24 mouse cellular contexts compared by ENCODE assay signal in the genomic region with DNA sequence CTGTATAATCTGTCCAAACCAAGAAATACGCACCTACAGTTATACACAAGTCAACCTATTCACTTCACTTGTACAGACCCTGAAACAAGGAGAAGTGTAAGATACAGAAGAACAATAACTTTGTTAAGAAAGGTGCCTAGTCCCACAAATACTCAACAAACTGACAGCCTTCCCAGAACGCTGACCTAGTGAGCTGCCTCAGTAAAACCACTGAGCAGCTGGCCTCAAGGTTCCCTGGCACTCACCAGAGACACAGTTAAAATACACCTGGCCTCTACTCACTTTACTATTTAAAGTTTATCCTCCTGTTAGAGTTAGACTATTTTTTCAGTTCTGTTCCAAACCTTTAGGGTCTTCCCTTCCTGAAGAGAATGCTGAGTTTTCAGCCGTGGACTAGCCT.
"Had no signal": no experiment of that assay in that cellular context is flagged by ENCODE, and none has a peak within 500 bp of the region (broad histone marks: within the 10 kb centered on the region; RNA-seq: fewer than 3 reads in every experiment).

No protein-coding gene starts in this region.

- H3K4me3 ChIP-seq: heart, embryonic 13.5 days; heart, embryonic 15.5 days; hindbrain, embryonic 13.5 days; hindbrain, embryonic 15.5 days; kidney, embryonic 15.5 days; limb, embryonic 13.5 days; limb, embryonic 15.5 days; liver, embryonic 12.5 days had no signal

- H3K27me3 ChIP-seq: heart, embryonic 13.5 days; heart, embryonic 15.5 days; hindbrain, embryonic 13.5 days; hindbrain, embryonic 15.5 days; kidney, embryonic 15.5 days; limb, embryonic 13.5 days; limb, embryonic 15.5 days; liver, embryonic 12.5 days had no signal

- H3K9ac ChIP-seq: heart, embryonic 13.5 days; heart, embryonic 15.5 days; hindbrain, embryonic 13.5 days; hindbrain, embryonic 15.5 days; kidney, embryonic 15.5 days; limb, embryonic 13.5 days; limb, embryonic 15.5 days; liver, embryonic 12.5 days; liver, embryonic 14.5 days had no signal

- H3K9me3 ChIP-seq: heart, embryonic 13.5 days; heart, embryonic 15.5 days; hindbrain, embryonic 13.5 days; hindbrain, embryonic 15.5 days; kidney, embryonic 15.5 days; limb, embryonic 13.5 days; limb, embryonic 15.5 days; liver, embryonic 12.5 days had no signal

- DNase-seq: gastrocnemius, postnatal 25 days; heart, adult 18-20 months; heart, postnatal 14 days; heart, postnatal 36 days; kidney, adult 11 months; kidney, adult 2 months; kidney, adult 9 months; kidney, postnatal 14 days; kidney, postnatal 36 days; layer of hippocampus, adult 9-11 months; layer of hippocampus, postnatal 36 days; left cerebral cortex, postnatal 4 days had no signal

- H3K4me1 ChIP-seq: liver, embryonic 12.5 days had no signal

- H3K4me2 ChIP-seq: heart, embryonic 13.5 days; heart, embryonic 15.5 days; hindbrain, embryonic 13.5 days; hindbrain, embryonic 15.5 days; kidney, embryonic 15.5 days; limb, embryonic 13.5 days; limb, embryonic 15.5 days; liver, embryonic 12.5 days had no signal

- ATAC-seq: hindbrain, postnatal 0 days; intestine, embryonic 16.5 days; liver, embryonic 12.5 days had no signal

- H3K27ac ChIP-seq: heart, embryonic 13.5 days; heart, embryonic 15.5 days; hindbrain, embryonic 13.5 days; hindbrain, embryonic 15.5 days; hindbrain, postnatal 0 days; kidney, embryonic 15.5 days; kidney, postnatal 0 days; limb, embryonic 13.5 days; limb, embryonic 15.5 days; liver, embryonic 12.5 days; liver, embryonic 14.5 days had no signal
